ENCODE assay signal across 9 mouse cellular contexts in genomic region chr4:43577237-43577881, GRCm38 (mm10). TPM values are rescaled to one million over a fixed set of nuclear protein-coding genes. Genes with fewer than 3 reads are reported as not detected.
DNase-seq lines count a peak whose midpoint lies in the region; ATAC-seq and TF ChIP-seq lines count a peak whose summit lies in the region.
"Had no signal": no experiment of that assay in that cellular context is flagged by ENCODE, and none has a peak within 500 bp of the region (broad histone marks: within the 10 kb centered on the region; RNA-seq: fewer than 3 reads in every experiment).

No protein-coding gene starts in this region.

- peak overlapping the region; percentile 35; the same call in 1 of the 2 replicates for H3K9ac ChIP-seq in CH12.LX (ENCODE audit: insufficient read depth, low read depth)
- H3K9ac ChIP-seq in forebrain, embryonic 15.5 days (replicated peaks), result peak overlapping the region; percentile 96
- peak overlapping the region; percentile 89 for H3K9ac ChIP-seq in liver, embryonic 13.5 days

- H3K36me3 ChIP-seq in CH12.LX (replicated peaks in 1 of 2; ENCODE audit: control insufficient read depth in 1 of 2, insufficient read depth in 1 of 2, low read length in 1 of 2), result peaks cover 23 to 58% of the 10 kb centered on the region in 2 experiments
- peaks cover 18% of the 10 kb centered on the region for H3K36me3 ChIP-seq in forebrain, embryonic 15.5 days
- peaks cover 44% of the 10 kb centered on the region for H3K36me3 ChIP-seq in liver, embryonic 13.5 days

- no peak for TF ChIP-seq POLR2A in CH12.LX (IDR thresholded peaks at IDR 0.05; ENCODE audit: low read depth, low read length)

- H3K4me1 ChIP-seq in CH12.LX (ENCODE audit: control insufficient read depth in 1 of 2, insufficient read depth in 2 of 2), result peaks cover 14 to 44% of the 10 kb centered on the region in 2 experiments
- H3K4me1 ChIP-seq in forebrain, embryonic 15.5 days, result peaks cover 48% of the 10 kb centered on the region
- peaks cover 65% of the 10 kb centered on the region for H3K4me1 ChIP-seq in liver, embryonic 13.5 days (replicated peaks)

- dilution Hi-C loops in CH12.LX (cut with MboI; ENCODE audit: extremely low pct_ligation_motif_present, extremely low pct_unique_long_range_greater_than_20kb, low sequenced_read_pairs), result no loop called here

- no peak for DNase-seq in gastrocnemius, adult 2 months
- no peak for DNase-seq in gastrocnemius, adult 18-20 months (ENCODE audit: low spot score)
- DNase-seq in CH12.LX (ENCODE audit: extremely low read depth), result no peak
- no peak for DNase-seq in liver, embryonic 13.5 days
- DNase-seq in Muller cell, postnatal 12 days (ENCODE audit: inconsistent ontology term), result no peak
- no peak for DNase-seq in embryo, embryonic 10.5 days (ENCODE audit: low spot score)
- DNase-seq in gastrocnemius, postnatal 25 days, result no peak
- DNase-seq: B cell, adult 2 months had no signal

- no peaks in the 10 kb centered on the region for H3K9me3 ChIP-seq in CH12.LX (replicated peaks; ENCODE audit: low read length)
- H3K9me3 ChIP-seq in forebrain, embryonic 15.5 days, result no peaks in the 10 kb centered on the region
- no peaks in the 10 kb centered on the region for H3K9me3 ChIP-seq in liver, embryonic 13.5 days (replicated peaks)

- no peak for TF ChIP-seq EP300 in CH12.LX (IDR thresholded peaks at IDR 0.05; ENCODE audit: low read length)

- TF ChIP-seq CTCF in gastrocnemius, adult 2 months (IDR thresholded peaks at IDR 0.05), result no peak
- no peak for TF ChIP-seq CTCF in CH12.LX (conservative IDR thresholded peaks at IDR 0.05 in 1 of 2, IDR thresholded peaks at IDR 0.05 in 1 of 2; ENCODE audit: low read depth in 2 of 2, low read length in 2 of 2)

- intact Hi-C loops in gastrocnemius, adult 2 months (cut with DNase I), result loop anchor here (5.0 kb wide), 2 partner anchors 90 to 135 kb away; partner anchors contain the start of genes Fam221b, Tesk1 and Tmem8b

- peak overlapping the region; percentile 67 for H3K4me2 ChIP-seq in CH12.LX (ENCODE audit: insufficient read depth, low read depth, poor library complexity, severe bottlenecking)
- H3K4me2 ChIP-seq in forebrain, embryonic 15.5 days (replicated peaks), result peak overlapping the region; percentile 96
- H3K4me2 ChIP-seq in liver, embryonic 13.5 days, result peak overlapping the region; percentile 91

- no peak for TF ChIP-seq RAD21 in CH12.LX (IDR thresholded peaks at IDR 0.05; ENCODE audit: low read depth, low read length)

- peak overlapping the region; percentile 96 for H3K4me3 ChIP-seq in gastrocnemius, adult 2 months
- H3K4me3 ChIP-seq in CH12.LX (replicated peaks in 1 of 3; ENCODE audit: low read depth in 2 of 3, low read length in 2 of 3, poor library complexity in 1 of 3), result peak overlapping the region; percentile 73 to 80 (median 77)
- H3K4me3 ChIP-seq in forebrain, embryonic 15.5 days, result peak overlapping the region; percentile 87
- peak overlapping the region; percentile 76 for H3K4me3 ChIP-seq in liver, embryonic 13.5 days (replicated peaks)

- in situ Hi-C loops in CH12.LX (cut with MboI; ENCODE audit: low pct_ligation_motif_present, low pct_unique_long_range_greater_than_20kb, low sequenced_read_pairs), result no loop called here

- no peak for ATAC-seq in forebrain, embryonic 15.5 days (replicated peaks)
- no peak for ATAC-seq in liver, embryonic 13.5 days (ENCODE audit: low read depth)

- peak overlapping the region; percentile 98 for H3K27ac ChIP-seq in gastrocnemius, adult 2 months
- no peak overlapping the region for H3K27ac ChIP-seq in CH12.LX (ENCODE audit: insufficient read depth, low read depth)
- no peak overlapping the region for H3K27ac ChIP-seq in forebrain, embryonic 15.5 days (replicated peaks)
- peak overlapping the region; percentile 88 for H3K27ac ChIP-seq in liver, embryonic 13.5 days

- H3K27me3 ChIP-seq in CH12.LX (replicated peaks), result no peaks in the 10 kb centered on the region
- no peaks in the 10 kb centered on the region for H3K27me3 ChIP-seq in forebrain, embryonic 15.5 days
- no peaks in the 10 kb centered on the region for H3K27me3 ChIP-seq in liver, embryonic 13.5 days

- WGBS in forebrain, embryonic 15.5 days, result 57% methylated on average over 8 of the region's 8 CpGs
- 24% methylated on average over 8 of the region's 8 CpGs for WGBS in liver, embryonic 13.5 days (ENCODE audit: insufficient replicate concordance)

- peaks cover 7% of the 10 kb centered on the region for H3K79me2 ChIP-seq in CH12.LX (replicated peaks; ENCODE audit: control insufficient read depth, extremely low read depth, insufficient read depth, poor library complexity, severe bottlenecking)

TF ChIP-seq in CH12.LX, 34 proteins besides CTCF, POLR2A, EP300 and RAD21:
- no peak for TF ChIP-seq JUND (conservative IDR thresholded peaks at IDR 0.05; ENCODE audit: low read depth, low read length)
- no peak for TF ChIP-seq MXI1 (IDR thresholded peaks at IDR 0.05; ENCODE audit: low read depth, low read length)
- no peak for TF ChIP-seq IRF4 (IDR thresholded peaks at IDR 0.05; ENCODE audit: low read depth, low read length)
- no peak for TF ChIP-seq USF2 (conservative IDR thresholded peaks at IDR 0.05; ENCODE audit: low read depth, low read length)
- TF ChIP-seq MAX (IDR thresholded peaks at IDR 0.05; ENCODE audit: low read length), result no peak
- TF ChIP-seq NRF1 (IDR thresholded peaks at IDR 0.05; ENCODE audit: low read depth, low read length), result no peak
- TF ChIP-seq HCFC1 (IDR thresholded peaks at IDR 0.05; ENCODE audit: low read depth, low read length), result no peak
- TF ChIP-seq ZKSCAN1 (IDR thresholded peaks at IDR 0.05; ENCODE audit: borderline replicate concordance, low read depth, low read length), result no peak
- no peak for TF ChIP-seq USF1 (IDR thresholded peaks at IDR 0.05; ENCODE audit: low read depth, low read length)

RNA-seq across cellular contexts. Expression of gene Rgp1, which starts 1.2 kb away (rescaled TPM):
- 10 to 100 TPM; 20.0 to 24.3 TPM for total RNA-seq in gastrocnemius, adult 2 months (2021)
- 10 to 100 TPM; 19.9 to 20.7 TPM for total RNA-seq in gastrocnemius, adult 18-20 months (2021)
- total RNA-seq in CH12.LX (2012; rRNA removed), result 16.6 and 22.0 TPM in 2 replicates
- total RNA-seq in CH12.LX (2014; rRNA removed), result 5.4 and 10.1 TPM in 2 replicates
- 32.7 and 37.0 TPM in 2 replicates for polyA plus RNA-seq in CH12.LX (2012; ENCODE audit: insufficient read length, low read depth)
- polyA plus RNA-seq in forebrain, embryonic 15.5 days (2015; fragmentation: Nextera tagmentation; extraction: Ambion mirVana), result 21.5 and 28.2 TPM in 2 replicates
- polyA plus RNA-seq in liver, embryonic 13.5 days (2015; fragmentation: Nextera tagmentation; extraction: Ambion mirVana), result 13.8 and 15.1 TPM in 2 replicates
- 10 to 100 TPM; 21.1 to 22.5 TPM for total RNA-seq in gastrocnemius, postnatal 25 days (2021)

RNA-seq across cellular contexts. Expression of gene Gba2, which starts 1.3 kb away (rescaled TPM):
- total RNA-seq in gastrocnemius, adult 2 months (2021), result 1 to 10 TPM; 4.8 to 5.5 TPM
- 1 to 10 TPM; 4.3 to 4.6 TPM for total RNA-seq in gastrocnemius, adult 18-20 months (2021)
- total RNA-seq in CH12.LX (2012; rRNA removed), result 3.6 and 4.1 TPM in 2 replicates
- total RNA-seq in CH12.LX (2014; rRNA removed), result 3.2 TPM in 2 replicates
- 8.7 and 11.2 TPM in 2 replicates for polyA plus RNA-seq in CH12.LX (2012; ENCODE audit: insufficient read length, low read depth)
- 59.1 and 61.0 TPM in 2 replicates for polyA plus RNA-seq in forebrain, embryonic 15.5 days (2015; fragmentation: Nextera tagmentation; extraction: Ambion mirVana)
- 16.5 and 18.1 TPM in 2 replicates for polyA plus RNA-seq in liver, embryonic 13.5 days (2015; fragmentation: Nextera tagmentation; extraction: Ambion mirVana)
- total RNA-seq in gastrocnemius, postnatal 25 days (2021), result 1 to 10 TPM; 5.5 to 6.1 TPM

RNA-seq across cellular contexts. Expression of gene Msmp, which starts 6.9 kb away (rescaled TPM):
- under 1 TPM in 1 of 2 experiments, not detected in 1; 0.45 TPM for total RNA-seq in gastrocnemius, adult 2 months (2021)
- total RNA-seq in gastrocnemius, adult 18-20 months (2021), result under 1 TPM in 1 of 2 experiments, not detected in 1; 0.55 TPM
- total RNA-seq in CH12.LX (2012; rRNA removed) (0.46 and 0.72 TPM in 2 replicates), CH12.LX (2014; rRNA removed) (not detected in 2 replicates)
- polyA plus RNA-seq in CH12.LX (2012; ENCODE audit: insufficient read length, low read depth), result 5.9 and 6.3 TPM in 2 replicates
- polyA plus RNA-seq in forebrain, embryonic 15.5 days (2015; fragmentation: Nextera tagmentation; extraction: Ambion mirVana), result 0.56 and 0.81 TPM in 2 replicates
- 0.60 TPM in 1 of 2 replicates, not detected in the other for polyA plus RNA-seq in liver, embryonic 13.5 days (2015; fragmentation: Nextera tagmentation; extraction: Ambion mirVana)
- under 1 TPM in 1 of 2 experiments, not detected in 1; 0.64 TPM for total RNA-seq in gastrocnemius, postnatal 25 days (2021)

RNA-seq across cellular contexts. Expression of gene Tln1, which starts 14.9 kb away (rescaled TPM):
- total RNA-seq in gastrocnemius, adult 2 months (2021), result 10 to 100 TPM; 52.3 to 62.4 TPM
- 10 to 100 TPM; 50.6 to 64.8 TPM for total RNA-seq in gastrocnemius, adult 18-20 months (2021)
- 59.3 and 60.4 TPM in 2 replicates for total RNA-seq in CH12.LX (2012; rRNA removed)
- 22.3 and 22.7 TPM in 2 replicates for total RNA-seq in CH12.LX (2014; rRNA removed)
- polyA plus RNA-seq in CH12.LX (2012; ENCODE audit: insufficient read length, low read depth), result 50.1 and 69.2 TPM in 2 replicates
- polyA plus RNA-seq in forebrain, embryonic 15.5 days (2015; fragmentation: Nextera tagmentation; extraction: Ambion mirVana), result 53.2 and 54.2 TPM in 2 replicates
- polyA plus RNA-seq in liver, embryonic 13.5 days (2015; fragmentation: Nextera tagmentation; extraction: Ambion mirVana), result 38.6 and 42.4 TPM in 2 replicates
- total RNA-seq in gastrocnemius, postnatal 25 days (2021), result 10 to 100 TPM; 56.2 to 79.8 TPM

RNA-seq across cellular contexts. Expression of gene Creb3, which starts 15.2 kb away (rescaled TPM):
- total RNA-seq in gastrocnemius, adult 2 months (2021), result 10 to 100 TPM; 40.3 to 47.4 TPM
- total RNA-seq in gastrocnemius, adult 18-20 months (2021), result 10 to 100 TPM; 29.9 to 41.5 TPM
- total RNA-seq in CH12.LX (2012; rRNA removed) (32.9 and 34.2 TPM in 2 replicates), CH12.LX (2014; rRNA removed) (26.1 and 27.6 TPM in 2 replicates)
- 33.1 and 37.2 TPM in 2 replicates for polyA plus RNA-seq in CH12.LX (2012; ENCODE audit: insufficient read length, low read depth)
- 77.7 and 78.8 TPM in 2 replicates for polyA plus RNA-seq in forebrain, embryonic 15.5 days (2015; fragmentation: Nextera tagmentation; extraction: Ambion mirVana)
- polyA plus RNA-seq in liver, embryonic 13.5 days (2015; fragmentation: Nextera tagmentation; extraction: Ambion mirVana), result 20.6 and 21.9 TPM in 2 replicates
- 10 to 100 TPM; 34.9 to 41.8 TPM for total RNA-seq in gastrocnemius, postnatal 25 days (2021)

Comparison
In these comparisons a context has a peak if more than half of its experiments do, and no peak if none do; other contexts are left out.
1. H3K27ac ChIP-seq: peak in gastrocnemius, adult 2 months (single experiment) and liver, embryonic 13.5 days (single experiment); none in CH12.LX (single experiment) and forebrain, embryonic 15.5 days (single experiment).
2. H3K9ac ChIP-seq: peak in every context shown above with its lines; median percentile 96 in forebrain, embryonic 15.5 days; 89 in liver, embryonic 13.5 days; 35 in CH12.LX.
3. Peak in every context shown above with its lines, with median percentiles within 50 percentile points of each other: H3K4me3 ChIP-seq and H3K4me2 ChIP-seq.